Mouse (Mus musculus) kidney, adult 2 months (tissue): ENCODE results near the gene Rptor. TPM values are rescaled to one million over a fixed set of nuclear protein-coding genes. Genes with fewer than 3 reads are reported as not detected.
"Not testable (repeated sequence)": the region's sequence is repeated elsewhere in the genome, so short reads cannot be mapped to it uniquely, and the experiment has no call there.

Source experiments
- DNase-seq: peaks from one replicate; pipeline ENCODE4 v3.0.0; 2021
- H3K27ac ChIP-seq: fragments of 200-500 bp; 2 replicates; pipeline ENCODE4 v1.5.1; 2012; ENCODE audit warnings: low read depth, low read length, control low read depth, inconsistent platforms; ENCODE audit not compliant: insufficient read depth
- H3K27me3 ChIP-seq: fragments of 200-500 bp; replicated peaks from 2 replicates; pipeline ENCODE4 v1.6.1; 2012; ENCODE audit warnings: mild to moderate bottlenecking, moderate library complexity, low read length, inconsistent platforms; ENCODE audit not compliant: control insufficient read depth, insufficient read depth
- H3K36me3 ChIP-seq: fragments of 200-500 bp; 2 replicates; pipeline ENCODE4 v1.6.1; 2012; ENCODE audit warnings: mild to moderate bottlenecking, moderate library complexity, low read length, inconsistent platforms; ENCODE audit not compliant: control insufficient read depth, insufficient read depth
- H3K4me1 ChIP-seq: fragments of 200-500 bp; 2 replicates; pipeline ENCODE4 v1.6.1; 2011; ENCODE audit warnings: low read length; ENCODE audit not compliant: control insufficient read depth, insufficient read depth
- H3K4me3 ChIP-seq: fragments of 200-500 bp; 2 replicates; pipeline ENCODE4 v1.5.1; 2011; ENCODE audit warnings: mild to moderate bottlenecking, low read depth, low read length, control low read depth; ENCODE audit not compliant: insufficient read depth
- CTCF ChIP-seq: fragments of 200-500 bp; conservative IDR thresholded peaks from 2 replicates; pipeline ENCODE4 v1.5.1; 2011; ENCODE audit warnings: low read depth, mild to moderate bottlenecking, control low read depth, low read length, moderate library complexity, mixed read lengths; ENCODE audit not compliant: insufficient read depth, insufficient read length
- POLR2A ChIP-seq: fragments of 200-500 bp; IDR thresholded peaks from one replicate; pipeline ENCODE4 v1.6.1; 2011; ENCODE audit warnings: low read depth, low read length, control low read depth
- WGBS: fragments of 180-500 bp; shearing (Covaris S2); methylation state at CpG from one replicate; pipeline ENCODE4 v1.1.7; 2018; 5-methylcytosine and 5-hydroxymethylcytosine counted together
- polyA plus RNA-seq: library from polyadenylated mRNA; depleted of rRNA; stranded (reverse); fragments of >200 nt; gene quantifications from 2 replicates; pipeline ENCODE4 v1.2.3, GENCODE M21; 2012

Rptor gene
- polyA plus RNA-seq, 1 experiment: 20.7 TPM

- H3K27ac ChIP-seq: no peak overlapping the region
- TF ChIP-seq POLR2A: no peak
- no peaks in the 10 kb centered on the region for H3K36me3 ChIP-seq
- H3K4me1 ChIP-seq: peaks cover 7% of the 10 kb centered on the region; the same call in 1 of the 2 replicates
- no peak overlapping the region for H3K4me3 ChIP-seq
- H3K27me3 ChIP-seq: no peaks in the 10 kb centered on the region
- no peak for DNase-seq
Observed at GRCm38 (mm10) chr11:119650456-119650855, 47.8 kb downstream of the Rptor start.

- WGBS: 86% methylated on average over 9 of the region's 9 CpGs
- DNase-seq: no peak
- Histone ChIP-seq H3K4me3 (no peak overlapping the region), H3K4me1 (peaks cover 4% of the 10 kb centered on the region; the same call in 1 of the 2 replicates), H3K36me3 (no peaks in the 10 kb centered on the region), H3K27me3 (no peaks in the 10 kb centered on the region), H3K27ac (no peak overlapping the region)
- TF ChIP-seq CTCF (no peak), POLR2A (no peak)
Observed at GRCm38 (mm10) chr11:119653336-119653735, 50.6 kb downstream of the Rptor start.

- no peak for DNase-seq
- no peaks in the 10 kb centered on the region for H3K36me3 ChIP-seq
- H3K4me1 ChIP-seq: no peaks in the 10 kb centered on the region
Observed at GRCm38 (mm10) chr11:119657534-119657933, 54.8 kb downstream of the Rptor start.

GRCm38 (mm10) chr11:119659296-119659695 is 56.6 kb downstream of the Rptor start:
- H3K27ac ChIP-seq: no peak overlapping the region
- peaks cover 14% of the 10 kb centered on the region for H3K4me1 ChIP-seq
- no peak for DNase-seq
- WGBS: 96% methylated on average over 3 of the region's 3 CpGs
- H3K4me3 ChIP-seq: no peak overlapping the region
- TF ChIP-seq CTCF (no peak), POLR2A (no peak)
- H3K27me3 ChIP-seq: no peaks in the 10 kb centered on the region
- no peaks in the 10 kb centered on the region for H3K36me3 ChIP-seq

More at GRCm38 (mm10) chr11:119657534-119657933, 54.8 kb downstream of the Rptor start:
- 81% methylated on average over 6 of the region's 6 CpGs for WGBS
- Histone ChIP-seq H3K27ac (no peak overlapping the region), H3K4me3 (no peak overlapping the region), H3K27me3 (no peaks in the 10 kb centered on the region)
- no peak for TF ChIP-seq CTCF
- TF ChIP-seq POLR2A: no peak

- H3K4me1 ChIP-seq: peaks cover 16% of the 10 kb centered on the region
- not testable (repeated sequence) for H3K27ac ChIP-seq, H3K4me3 ChIP-seq, H3K27me3 ChIP-seq, H3K36me3 ChIP-seq
- whole genome bisulfite sequencing: 53% methylated on average over 4 of the region's 4 CpGs
- peak; percentile 62 for DNase-seq
Observed at GRCm38 (mm10) chr11:119661479-119661878, 58.8 kb downstream of the Rptor start.

GRCm38 (mm10) chr11:119663876-119664275 is 61.2 kb downstream of the Rptor start:
- peak; percentile 15 for DNase-seq

GRCm38 (mm10) chr11:119664678-119665307 is 62.1 kb downstream of the Rptor start:
- WGBS: 74% methylated on average over 10 of the region's 10 CpGs
- Histone ChIP-seq H3K36me3 (no peaks in the 10 kb centered on the region), H3K4me3 (no peak overlapping the region), H3K27ac (no peak overlapping the region), H3K4me1 (peaks cover 16% of the 10 kb centered on the region), H3K27me3 (no peaks in the 10 kb centered on the region)
- DNase-seq: no peak
- TF ChIP-seq CTCF (no peak), POLR2A (no peak)

More at GRCm38 (mm10) chr11:119663876-119664275, 61.2 kb downstream of the Rptor start:
- H3K4me3 ChIP-seq: no peak overlapping the region
- no peak overlapping the region for H3K27ac ChIP-seq
- H3K36me3 ChIP-seq: no peaks in the 10 kb centered on the region
- no peaks in the 10 kb centered on the region for H3K27me3 ChIP-seq
- H3K4me1 ChIP-seq: peaks cover 16% of the 10 kb centered on the region
- WGBS: 84% methylated on average over 2 of the region's 2 CpGs
- TF ChIP-seq CTCF: no peak
- TF ChIP-seq POLR2A: no peak
